Mouse (Mus musculus): Measurements from ENCODE around the gene Mtx3. TPM values are rescaled to one million over a fixed set of nuclear protein-coding genes. Genes with fewer than 3 reads are reported as not detected.

The Mtx3 gene
- polyA plus RNA-seq, 1 experiment from 2014 or later, result 2.5 TPM

DNA sequence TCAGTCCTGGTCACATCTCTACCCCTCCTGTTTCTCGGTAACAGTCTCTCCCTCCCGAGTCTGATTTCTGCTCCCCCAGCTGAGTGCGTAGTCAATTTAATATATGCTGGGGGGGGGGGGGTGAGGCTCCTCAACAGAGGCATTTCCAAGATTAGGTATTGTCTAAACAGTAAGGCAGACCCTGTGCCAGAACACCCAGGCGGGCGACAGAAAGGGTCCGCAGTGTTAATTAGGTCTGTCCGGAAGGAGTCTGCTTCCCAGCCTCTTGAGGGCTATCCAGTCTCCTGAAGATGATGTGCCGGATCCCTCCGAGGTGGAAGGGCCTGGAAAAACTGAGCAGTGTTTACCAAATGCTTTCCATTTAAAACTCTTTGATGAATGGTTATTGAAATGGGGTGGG lies 35.4 kb downstream of the Mtx3 start:
- Histone ChIP-seq H3K27me3 (ENCODE audit: control insufficient read depth, insufficient read depth, low read depth, low read length) (no peaks in the 10 kb centered on the region), H3K4me3 (ENCODE audit: low read length) (no peak overlapping the region), H3K9ac (ENCODE audit: low read length) (no peak overlapping the region), H3K9me3 (ENCODE audit: control insufficient read depth, low read length) (no peaks in the 10 kb centered on the region), H3K36me3 (ENCODE audit: control insufficient read depth, insufficient read depth, low read length) (no peaks in the 10 kb centered on the region), H3K27ac (ENCODE audit: low read length) (peak overlapping the region; percentile 20; the same call in 1 of the 2 replicates), H3K4me2 (ENCODE audit: low read depth, low read length) (no peak overlapping the region), H3K4me1 (replicated peaks; ENCODE audit: control insufficient read depth, insufficient read depth, low read length) (peaks cover 4% of the 10 kb centered on the region; the same call in 1 of the 2 replicates)
- WGBS, result 43% methylated on average over 9 of the region's 9 CpGs
- peak; percentile 66 for ATAC-seq (ENCODE audit: low read depth)

DNA sequence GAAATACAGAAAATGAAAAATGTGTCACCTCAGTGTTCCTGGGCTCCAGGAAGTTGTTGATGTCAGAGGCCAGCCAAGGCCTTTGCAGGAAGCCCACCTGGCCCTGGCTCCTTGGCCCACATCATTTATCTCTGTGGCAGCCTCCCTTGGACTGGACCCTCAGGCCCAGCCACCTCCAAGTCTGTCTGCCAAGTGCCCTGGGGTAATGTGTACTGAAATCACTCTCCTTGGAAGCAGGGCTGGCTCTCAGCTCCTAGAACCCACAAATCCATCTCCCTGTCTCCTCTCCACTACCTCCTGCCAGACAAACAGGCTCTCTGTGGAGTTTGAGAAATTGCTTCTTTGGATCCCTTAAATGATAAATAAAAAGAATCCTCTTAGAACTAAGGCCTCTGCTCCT lies 36.0 kb downstream of the Mtx3 start:
- Histone ChIP-seq H3K9me3 (ENCODE audit: control insufficient read depth, low read length) (no peaks in the 10 kb centered on the region), H3K36me3 (ENCODE audit: control insufficient read depth, insufficient read depth, low read length) (no peaks in the 10 kb centered on the region), H3K27ac (ENCODE audit: low read length) (no peak overlapping the region), H3K4me1 (replicated peaks; ENCODE audit: control insufficient read depth, insufficient read depth, low read length) (peaks cover 4% of the 10 kb centered on the region; the same call in 1 of the 2 replicates), H3K27me3 (ENCODE audit: control insufficient read depth, insufficient read depth, low read depth, low read length) (no peaks in the 10 kb centered on the region), H3K4me3 (ENCODE audit: low read length) (no peak overlapping the region), H3K9ac (ENCODE audit: low read length) (no peak overlapping the region), H3K4me2 (ENCODE audit: low read depth, low read length) (no peak overlapping the region)
- no peak for ATAC-seq (ENCODE audit: low read depth)

DNA sequence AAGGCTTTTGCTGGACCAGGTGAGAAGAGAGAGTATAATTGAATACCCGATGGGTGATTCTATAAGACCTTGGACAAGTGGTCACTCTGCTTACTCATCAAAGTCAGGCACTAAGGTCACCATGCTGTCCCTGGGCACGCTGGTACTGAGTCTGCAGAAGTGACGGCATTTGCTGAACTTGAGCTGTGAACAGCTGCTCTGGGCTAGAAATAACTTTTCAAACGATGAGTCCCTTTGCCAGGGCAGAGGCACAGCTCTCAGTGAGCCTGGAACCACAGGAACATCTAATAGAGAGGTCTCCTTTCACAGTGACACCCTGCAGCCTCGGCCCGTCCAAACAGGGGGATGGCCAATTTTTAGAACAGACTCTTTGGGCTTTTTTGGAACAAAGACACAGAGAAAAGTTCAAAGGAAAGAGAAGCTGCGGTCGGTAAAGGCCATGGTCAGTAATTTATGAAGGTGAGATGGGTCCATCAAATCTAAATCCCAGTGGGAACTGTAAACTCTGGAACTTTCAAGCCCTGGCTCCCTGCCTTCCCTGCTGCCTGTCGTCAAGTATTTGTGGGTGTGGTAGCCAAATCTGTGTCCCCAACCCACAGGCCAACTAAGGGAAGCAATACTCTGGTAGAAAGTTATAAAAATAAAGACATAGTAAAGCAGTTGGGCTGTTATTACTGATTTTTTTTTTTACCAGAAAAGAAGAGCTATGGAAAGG lies 37.9 kb downstream of the Mtx3 start:
- H3K4me3 ChIP-seq (ENCODE audit: low read length), result no peak overlapping the region
- no peaks in the 10 kb centered on the region; the same call in 1 of the 2 replicates for H3K9me3 ChIP-seq (ENCODE audit: control insufficient read depth, low read length)
- peaks cover 4% of the 10 kb centered on the region; the same call in 1 of the 2 replicates for H3K4me1 ChIP-seq (replicated peaks; ENCODE audit: control insufficient read depth, insufficient read depth, low read length)
- ATAC-seq (ENCODE audit: low read depth), result no peak
- no peak overlapping the region for H3K9ac ChIP-seq (ENCODE audit: low read length)
- no peaks in the 10 kb centered on the region for H3K27me3 ChIP-seq (ENCODE audit: control insufficient read depth, insufficient read depth, low read depth, low read length)
- WGBS, result 73% methylated on average over 9 of the region's 9 CpGs
- no peaks in the 10 kb centered on the region for H3K36me3 ChIP-seq (ENCODE audit: control insufficient read depth, insufficient read depth, low read length)
- no peak overlapping the region for H3K4me2 ChIP-seq (ENCODE audit: low read depth, low read length)
- H3K27ac ChIP-seq (ENCODE audit: low read length), result no peak overlapping the region

DNA sequence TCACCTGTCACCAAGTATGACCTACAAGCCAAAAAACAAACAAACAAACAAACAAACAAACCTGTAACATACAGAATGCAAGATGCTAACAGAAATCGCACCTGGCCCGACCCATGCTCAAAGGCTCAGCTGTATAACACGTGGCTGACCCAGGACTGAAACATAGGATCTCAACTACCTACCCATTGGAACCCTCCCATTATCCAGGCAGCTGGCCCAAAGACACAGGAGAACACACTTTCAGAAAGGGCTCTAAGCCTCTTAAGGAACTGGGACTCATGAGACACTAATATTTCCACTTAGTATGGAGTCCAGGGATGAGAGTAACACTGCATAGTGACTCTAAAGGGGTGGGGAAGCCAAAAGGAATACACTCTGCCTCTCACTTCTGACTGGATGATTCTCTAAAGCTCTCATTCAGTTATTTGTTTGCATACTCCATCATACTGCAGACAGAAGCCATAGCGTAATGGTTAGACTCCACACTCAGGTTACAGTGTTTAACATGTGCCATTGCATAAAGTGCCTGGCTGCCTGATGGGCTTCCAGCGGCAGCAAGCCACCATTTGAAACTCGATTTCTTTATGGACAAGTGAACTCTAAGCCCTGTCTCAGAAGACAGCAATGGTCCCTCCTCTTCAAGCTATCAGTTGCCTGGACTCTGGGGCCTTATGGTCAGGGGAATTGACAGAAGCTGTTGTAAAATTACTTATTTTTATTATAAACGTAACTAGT lies 38.6 kb downstream of the Mtx3 start:
- no peak for ATAC-seq (ENCODE audit: low read depth)
- 83% methylated on average over 7 of the region's 7 CpGs for WGBS

DNA sequence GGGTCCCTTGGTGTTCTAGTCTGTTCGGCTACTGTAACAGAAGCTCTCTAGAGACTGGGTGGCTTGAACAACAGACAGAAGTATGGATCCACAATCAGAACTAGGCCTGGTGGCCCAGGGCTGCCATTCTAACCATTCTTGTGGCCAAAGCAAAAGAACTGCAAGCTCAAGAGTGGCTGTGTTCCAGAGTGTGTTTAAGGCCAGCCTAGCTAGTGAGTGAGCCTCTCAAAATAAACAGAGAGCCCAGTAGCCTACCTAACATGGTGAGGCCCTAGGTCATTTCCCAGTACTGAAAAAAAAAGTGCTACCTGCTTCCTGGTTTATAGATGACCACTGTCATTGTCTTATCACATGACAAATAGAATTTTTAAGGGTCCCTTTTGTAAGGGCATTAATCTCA lies 39.6 kb downstream of the Mtx3 start:
- Histone ChIP-seq H3K36me3 (ENCODE audit: control insufficient read depth, insufficient read depth, low read length) (no peaks in the 10 kb centered on the region), H3K4me3 (ENCODE audit: low read length) (no peak overlapping the region), H3K9me3 (ENCODE audit: control insufficient read depth, low read length) (no peaks in the 10 kb centered on the region; the same call in 1 of the 2 replicates), H3K4me2 (ENCODE audit: low read depth, low read length) (no peak overlapping the region), H3K27me3 (ENCODE audit: control insufficient read depth, insufficient read depth, low read depth, low read length) (no peaks in the 10 kb centered on the region), H3K9ac (ENCODE audit: low read length) (no peak overlapping the region), H3K4me1 (replicated peaks; ENCODE audit: control insufficient read depth, insufficient read depth, low read length) (peaks cover 4% of the 10 kb centered on the region; the same call in 1 of the 2 replicates), H3K27ac (ENCODE audit: low read length) (no peak overlapping the region)
- 79% methylated on average over 1 of the region's 1 CpGs for WGBS
- ATAC-seq (ENCODE audit: low read depth), result no peak

More for the DNA sequence above, 38.6 kb downstream of the Mtx3 start:
- H3K36me3 ChIP-seq (ENCODE audit: control insufficient read depth, insufficient read depth, low read length), result no peaks in the 10 kb centered on the region
- H3K9ac ChIP-seq (ENCODE audit: low read length), result no peak overlapping the region
- no peak overlapping the region for H3K27ac ChIP-seq (ENCODE audit: low read length)
- no peak overlapping the region for H3K4me3 ChIP-seq (ENCODE audit: low read length)
- peaks cover 4% of the 10 kb centered on the region; the same call in 1 of the 2 replicates for H3K4me1 ChIP-seq (replicated peaks; ENCODE audit: control insufficient read depth, insufficient read depth, low read length)
- no peaks in the 10 kb centered on the region; the same call in 1 of the 2 replicates for H3K9me3 ChIP-seq (ENCODE audit: control insufficient read depth, low read length)
- H3K27me3 ChIP-seq (ENCODE audit: control insufficient read depth, insufficient read depth, low read depth, low read length), result no peaks in the 10 kb centered on the region
- no peak overlapping the region for H3K4me2 ChIP-seq (ENCODE audit: low read depth, low read length)

DNA sequence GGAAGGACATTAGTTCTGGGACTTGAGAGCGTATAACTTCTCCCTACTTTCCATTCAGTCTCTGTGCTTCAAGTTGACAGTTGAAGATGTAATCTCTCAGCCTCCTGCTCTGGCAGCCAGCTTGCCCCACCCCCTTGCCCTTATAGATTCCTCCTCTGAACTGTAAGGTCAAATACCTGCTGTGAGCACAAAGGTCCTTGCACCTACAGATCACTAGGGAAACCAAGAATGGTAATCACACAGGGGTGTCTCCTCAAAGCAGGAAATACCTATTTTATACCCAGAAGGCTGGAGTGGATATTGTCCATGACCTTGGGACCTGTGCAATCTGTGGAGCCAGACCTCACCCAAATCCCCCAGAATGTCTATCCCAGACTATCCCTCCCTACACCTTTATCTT lies 40.4 kb downstream of the Mtx3 start:
- 50% methylated on average over 1 of the region's 1 CpGs for WGBS
- ATAC-seq (ENCODE audit: low read depth), result no peak
- Histone ChIP-seq H3K4me1 (replicated peaks; ENCODE audit: control insufficient read depth, insufficient read depth, low read length) (peaks cover 2% of the 10 kb centered on the region; the same call in 1 of the 2 replicates), H3K9me3 (ENCODE audit: control insufficient read depth, low read length) (no peaks in the 10 kb centered on the region; the same call in 1 of the 2 replicates), H3K4me3 (ENCODE audit: low read length) (no peak overlapping the region), H3K4me2 (ENCODE audit: low read depth, low read length) (no peak overlapping the region), H3K27ac (ENCODE audit: low read length) (no peak overlapping the region), H3K36me3 (ENCODE audit: control insufficient read depth, insufficient read depth, low read length) (no peaks in the 10 kb centered on the region), H3K27me3 (ENCODE audit: control insufficient read depth, insufficient read depth, low read depth, low read length) (no peaks in the 10 kb centered on the region), H3K9ac (ENCODE audit: low read length) (no peak overlapping the region)

DNA sequence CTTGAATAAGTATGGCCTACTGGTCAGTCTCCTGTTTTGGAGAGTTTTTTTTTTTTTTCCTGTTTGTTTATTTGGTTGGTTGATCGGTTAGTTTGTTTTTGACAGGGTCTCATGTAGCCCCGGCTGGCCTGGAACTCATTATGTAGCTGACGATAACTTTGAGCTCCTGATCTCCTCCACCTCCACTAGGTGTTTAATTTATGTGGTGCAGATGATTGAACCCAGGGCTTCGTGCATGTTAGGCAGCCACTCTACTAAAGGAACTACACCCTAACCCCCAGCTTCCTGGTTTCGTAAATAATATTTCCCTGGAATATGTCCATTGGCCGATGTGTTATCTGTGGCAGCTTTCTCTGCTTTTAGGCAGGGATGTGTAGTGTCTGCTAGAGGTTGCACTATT lies 54.5 kb downstream of the Mtx3 start:
- no peak overlapping the region for H3K4me3 ChIP-seq (ENCODE audit: low read length)
- no peak overlapping the region for H3K4me2 ChIP-seq (ENCODE audit: low read depth, low read length)
- 62% methylated on average over 6 of the region's 6 CpGs for WGBS
- no peaks in the 10 kb centered on the region for H3K36me3 ChIP-seq (ENCODE audit: control insufficient read depth, insufficient read depth, low read length)
- H3K27me3 ChIP-seq (ENCODE audit: control insufficient read depth, insufficient read depth, low read depth, low read length), result no peaks in the 10 kb centered on the region
- no peak overlapping the region for H3K9ac ChIP-seq (ENCODE audit: low read length)
- H3K9me3 ChIP-seq (ENCODE audit: control insufficient read depth, low read length), result no peaks in the 10 kb centered on the region
- no peak overlapping the region for H3K27ac ChIP-seq (ENCODE audit: low read length)
- ATAC-seq (ENCODE audit: low read depth), result no peak
- no peaks in the 10 kb centered on the region for H3K4me1 ChIP-seq (replicated peaks; ENCODE audit: control insufficient read depth, insufficient read depth, low read length)

DNA sequence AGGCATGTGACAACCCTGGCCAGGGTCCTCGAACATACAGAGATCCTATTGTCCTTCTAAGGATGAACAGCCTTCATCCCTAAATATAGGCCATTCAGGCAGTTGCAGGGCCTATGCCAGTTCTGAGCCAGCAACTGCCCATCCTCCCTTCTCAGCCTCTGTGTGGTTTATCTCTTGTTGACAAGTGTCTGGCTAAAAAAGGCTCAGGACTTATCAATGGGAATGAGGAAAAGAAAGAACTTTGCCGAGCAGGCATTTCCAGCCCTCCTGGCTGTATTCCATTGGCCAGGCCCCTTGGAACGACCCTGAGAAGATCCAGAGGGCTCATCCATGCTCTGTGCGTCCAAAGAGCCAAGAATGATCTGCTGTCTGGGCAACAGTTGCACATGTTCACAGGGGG lies 58.7 kb downstream of the Mtx3 start:
- H3K4me3 ChIP-seq (ENCODE audit: low read length), result no peak overlapping the region
- no peaks in the 10 kb centered on the region for H3K4me1 ChIP-seq (replicated peaks; ENCODE audit: control insufficient read depth, insufficient read depth, low read length)
- WGBS, result 40% methylated on average over 4 of the region's 4 CpGs
- no peaks in the 10 kb centered on the region for H3K36me3 ChIP-seq (ENCODE audit: control insufficient read depth, insufficient read depth, low read length)
- no peak overlapping the region for H3K4me2 ChIP-seq (ENCODE audit: low read depth, low read length)
- no peaks in the 10 kb centered on the region for H3K9me3 ChIP-seq (ENCODE audit: control insufficient read depth, low read length)
- peak; percentile 26; the same call in 1 of the 2 replicates for ATAC-seq (ENCODE audit: low read depth)
- H3K9ac ChIP-seq (ENCODE audit: low read length), result no peak overlapping the region
- no peaks in the 10 kb centered on the region for H3K27me3 ChIP-seq (ENCODE audit: control insufficient read depth, insufficient read depth, low read depth, low read length)
- H3K27ac ChIP-seq (ENCODE audit: low read length), result no peak overlapping the region

DNA sequence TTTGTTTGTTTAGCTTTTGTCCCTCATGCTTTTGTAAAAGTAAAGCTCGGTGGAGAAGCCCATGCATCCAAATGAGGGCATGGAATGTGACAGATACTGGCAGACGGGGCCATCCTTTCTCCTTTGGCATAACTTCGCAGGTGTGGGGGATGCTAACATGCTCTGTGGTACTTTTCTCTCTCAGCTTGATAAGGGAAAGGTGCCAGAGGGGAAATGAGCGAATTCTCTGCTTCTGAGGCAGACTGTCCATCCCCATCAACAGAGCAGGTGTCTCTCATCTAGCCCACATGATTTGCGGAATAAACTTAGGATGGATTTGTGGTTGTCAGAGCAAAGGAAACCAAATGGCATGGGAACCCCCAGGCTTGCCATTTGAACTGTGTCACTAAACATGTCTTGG lies 61.4 kb downstream of the Mtx3 start:
- H3K27ac ChIP-seq (ENCODE audit: low read length), result no peak overlapping the region
- 56% methylated on average over 5 of the region's 5 CpGs for WGBS

More for the DNA sequence above, 61.4 kb downstream of the Mtx3 start:
- Histone ChIP-seq H3K9ac (ENCODE audit: low read length) (no peak overlapping the region), H3K9me3 (ENCODE audit: control insufficient read depth, low read length) (no peaks in the 10 kb centered on the region), H3K4me3 (ENCODE audit: low read length) (no peak overlapping the region), H3K4me2 (ENCODE audit: low read depth, low read length) (no peak overlapping the region), H3K27me3 (ENCODE audit: control insufficient read depth, insufficient read depth, low read depth, low read length) (no peaks in the 10 kb centered on the region), H3K4me1 (replicated peaks; ENCODE audit: control insufficient read depth, insufficient read depth, low read length) (no peaks in the 10 kb centered on the region), H3K36me3 (ENCODE audit: control insufficient read depth, insufficient read depth, low read length) (no peaks in the 10 kb centered on the region)
- ATAC-seq (ENCODE audit: low read depth), result no peak
